Mouse (Mus musculus) cerebellum, adult 2 months (tissue): ENCODE results near the gene Lrrc29. TPM values are rescaled to one million over a fixed set of nuclear protein-coding genes. Genes with fewer than 3 reads are reported as not detected.
A peak's percentile ranks its signal among the peaks of the same experiment; 100 is the strongest.

Source experiments
- DNase-seq, 2 experiments: peaks; one replicate each; pipeline ENCODE4 v3.0.0; 2021
- H3K27ac ChIP-seq: fragments of 200-500 bp; 2 replicates; pipeline ENCODE4 v1.5.1; 2012; ENCODE audit warnings: low read length, control low read depth, inconsistent platforms; ENCODE audit not compliant: insufficient read depth
- H3K27me3 ChIP-seq: fragments of 200-500 bp; 2 replicates; pipeline ENCODE4 v1.6.1; 2012; ENCODE audit warnings: inconsistent platforms, mild to moderate bottlenecking, low read length, moderate library complexity; ENCODE audit not compliant: control insufficient read depth, insufficient read depth
- H3K4me1 ChIP-seq: fragments of 200-500 bp; 2 replicates; pipeline ENCODE4 v1.6.1; 2011; ENCODE audit warnings: low read length; ENCODE audit not compliant: control insufficient read depth, insufficient read depth
- H3K4me3 ChIP-seq: fragments of 200-500 bp; replicated peaks from 2 replicates; pipeline ENCODE3; 2011; ENCODE audit warnings: mild to moderate bottlenecking, low read depth, low read length, control low read depth; ENCODE audit not compliant: insufficient read depth
- CTCF ChIP-seq: fragments of 200-500 bp; IDR thresholded peaks from 2 replicates; pipeline ENCODE4 v1.5.1; 2011; ENCODE audit warnings: low read depth, mild to moderate bottlenecking, control low read depth, low read length, moderate library complexity, borderline replicate concordance; ENCODE audit not compliant: insufficient read depth
- POLR2A ChIP-seq: fragments of 200-500 bp; IDR thresholded peaks from 2 replicates; pipeline ENCODE4 v1.6.1; 2011; ENCODE audit warnings: low read length, control low read depth, borderline replicate concordance; ENCODE audit not compliant: insufficient read depth
- WGBS: fragments of 180-500 bp; shearing (Covaris S2); methylation state at CpG from one replicate; pipeline ENCODE4 v1.1.7; 2018; 5-methylcytosine and 5-hydroxymethylcytosine counted together
- polyA plus RNA-seq: library from polyadenylated mRNA; depleted of rRNA; stranded (reverse); fragments of >200 nt; gene quantifications from 2 replicates; pipeline ENCODE4 v1.2.3, GENCODE M21; 2012

The Lrrc29 gene
- polyA plus RNA-seq, 1 experiment, result 5.0 TPM

GRCm38 (mm10) chr8:105348450-105349095, 22.5 kb upstream of the Lrrc29 start, which contains the start of gene Slc9a5:
Gene Slc9a5 (plus strand): TSS chr8:105348843.
- DNase-seq, result peak; percentile 73 to 77
- Histone ChIP-seq H3K27ac (peak within 1 kb of the TSS; percentile 62), H3K27me3 (no peaks in the 10 kb centered on the region), H3K4me1 (peaks cover 6% of the 10 kb centered on the region), H3K4me3 (peak within 1 kb of the TSS; percentile 82)
- WGBS, result 0% methylated on average over 34 of the region's 34 CpGs
- TF ChIP-seq CTCF, result no peak
- TF ChIP-seq POLR2A, result no peak

GRCm38 (mm10) chr8:105347428-105348221, 21.5 kb upstream of the Lrrc29 start, which contains the start of gene Fhod1:
Gene Fhod1 (minus strand): TSS chr8:105347953.
- Histone ChIP-seq H3K27ac (peak within 1 kb of the TSS; percentile 62), H3K4me1 (no peaks in the 10 kb centered on the region), H3K27me3 (no peaks in the 10 kb centered on the region), H3K4me3 (peak within 1 kb of the TSS; percentile 82)
- no peak; the same call in 1 of the 2 replicates for TF ChIP-seq POLR2A
- no peak for TF ChIP-seq CTCF
- peak; percentile 91 to 95 for DNase-seq
- WGBS, result 1% methylated on average over 53 of the region's 53 CpGs

GRCm38 (mm10) chr8:105346611-105347427, 20.7 kb upstream of the Lrrc29 start:
- DNase-seq, result peak in 1 of 2 experiments; percentile 43
- Histone ChIP-seq H3K27ac (no peak overlapping the region), H3K4me1 (no peaks in the 10 kb centered on the region)

GRCm38 (mm10) chr8:105345061-105345975, 19.2 kb upstream of the Lrrc29 start:
- WGBS, result 64% methylated on average over 7 of the region's 7 CpGs
- no peak overlapping the region for H3K27ac ChIP-seq
- H3K4me1 ChIP-seq, result no peaks in the 10 kb centered on the region
- DNase-seq, result no peak
- H3K4me3 ChIP-seq, result no peak overlapping the region
- no peak for TF ChIP-seq POLR2A
- no peak for TF ChIP-seq CTCF
- no peaks in the 10 kb centered on the region for H3K27me3 ChIP-seq

More at GRCm38 (mm10) chr8:105346611-105347427, 20.7 kb upstream of the Lrrc29 start:
- WGBS, result 15% methylated on average over 34 of the region's 34 CpGs
- TF ChIP-seq CTCF (no peak), POLR2A (no peak)
- no peaks in the 10 kb centered on the region for H3K27me3 ChIP-seq
- peak overlapping the region; percentile 82 for H3K4me3 ChIP-seq

DNA sequence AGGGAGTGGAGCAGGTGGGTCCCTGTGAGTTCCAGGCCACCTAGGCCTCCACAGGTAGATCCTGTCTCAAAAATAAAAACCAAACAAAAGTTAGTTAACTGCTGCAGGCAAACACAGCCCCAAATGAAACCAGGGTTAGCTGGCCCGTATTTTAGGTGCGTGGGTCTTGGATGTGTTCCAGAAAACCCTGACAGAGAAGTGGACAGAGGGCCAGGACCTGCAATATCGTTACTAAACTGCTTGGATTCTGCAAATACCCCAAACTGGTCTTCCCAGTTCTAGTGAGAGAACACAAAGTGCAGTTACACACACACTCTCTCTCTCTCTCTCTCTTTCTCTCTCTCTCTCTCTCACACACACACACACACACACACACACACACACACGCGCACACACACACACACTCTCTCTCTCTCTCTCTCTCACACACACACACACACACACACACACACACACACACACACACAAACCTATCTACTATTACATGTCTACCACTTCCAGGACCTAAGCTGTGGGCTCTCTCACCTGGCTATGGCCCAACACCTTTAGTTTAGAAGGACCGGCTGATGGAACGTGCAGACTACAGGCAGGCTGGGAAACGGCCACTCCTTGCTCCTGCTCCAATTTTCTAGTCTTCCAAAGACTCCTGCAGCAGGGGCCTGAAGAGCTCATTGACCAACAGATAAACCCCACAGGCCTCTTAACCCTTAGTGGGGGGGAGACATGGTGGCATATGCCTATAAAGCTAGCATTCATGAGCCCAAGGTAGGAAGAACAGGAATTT, 17.9 kb upstream of the Lrrc29 start:
- Histone ChIP-seq H3K27ac (no peak overlapping the region), H3K4me1 (no peaks in the 10 kb centered on the region), H3K27me3 (no peaks in the 10 kb centered on the region), H3K4me3 (no peak overlapping the region)
- DNase-seq, result no peak
- TF ChIP-seq POLR2A (no peak), CTCF (no peak)
- WGBS, result 41% methylated on average over 8 of the region's 8 CpGs

GRCm38 (mm10) chr8:105342768-105343167, 16.7 kb upstream of the Lrrc29 start:
- TF ChIP-seq POLR2A, result no peak
- TF ChIP-seq CTCF, result no peak
- Histone ChIP-seq H3K4me1 (no peaks in the 10 kb centered on the region), H3K4me3 (no peak overlapping the region), H3K27me3 (no peaks in the 10 kb centered on the region), H3K27ac (no peak overlapping the region)
- WGBS, result 85% methylated on average over 4 of the region's 4 CpGs
- DNase-seq, result no peak
